Mouse (Mus musculus) adrenal gland, postnatal 25 days (tissue): ENCODE measurements around the gene Itga11. TPM values are rescaled to one million over a fixed set of nuclear protein-coding genes. Genes with fewer than 3 reads are reported as not detected.
"Not testable (repeated sequence)": the region's sequence is repeated elsewhere in the genome, so short reads cannot be mapped to it uniquely, and the experiment has no call there.

Source experiments
- DNase-seq: peaks from one replicate; pipeline ENCODE4 v3.0.0; 2021; ENCODE audit warnings: mixed read lengths
- total RNA-seq: library from RNA; stranded (reverse); gene quantifications from 2 replicates; pipeline ENCODE4 v1.2.3, GENCODE M21; 2021

The Itga11 gene
- total RNA-seq, 1 experiment from 2014 or later: 1.1 TPM

DNA sequence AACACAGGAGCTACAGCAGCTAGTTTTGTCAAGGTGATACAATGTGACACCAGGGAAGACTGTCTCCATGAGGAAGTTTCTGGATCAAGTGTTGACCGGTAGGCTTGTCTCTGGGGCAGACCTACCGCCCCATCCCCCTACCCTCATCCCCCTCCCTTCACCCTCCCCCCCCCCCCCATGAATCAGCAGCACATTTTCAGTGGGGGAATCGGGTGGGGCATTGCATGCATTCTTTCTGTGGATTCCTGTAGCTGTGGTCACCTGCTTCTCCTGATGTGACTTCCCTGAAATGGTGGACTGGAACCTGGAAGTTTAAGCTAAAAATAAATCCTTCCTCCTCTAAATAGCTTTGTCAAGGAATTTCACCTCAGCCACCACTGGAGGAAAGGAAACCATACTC is 141.9 kb downstream of the Itga11 start:
- no peak for DNase-seq

DNA sequence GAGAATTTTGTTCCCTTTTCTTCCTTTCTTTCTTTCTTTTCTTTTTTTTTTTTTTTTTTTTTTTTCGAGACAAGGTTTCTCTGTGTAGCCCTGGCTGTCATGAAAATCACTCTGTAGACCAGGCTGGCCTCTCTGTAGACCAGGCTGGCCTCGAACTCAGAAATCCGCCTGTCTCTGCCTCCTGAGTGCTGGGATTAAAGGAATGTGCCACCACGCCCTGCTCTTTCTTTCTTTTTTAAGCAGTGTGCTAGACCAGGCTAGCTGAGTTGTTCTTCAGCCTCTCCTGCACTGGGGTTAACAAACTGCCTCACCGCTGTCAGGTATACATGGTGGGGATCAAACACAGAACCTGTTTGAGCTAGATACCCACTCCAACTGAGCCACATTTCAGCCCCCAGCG is 142.3 kb downstream of the Itga11 start:
- not testable (repeated sequence) for DNase-seq

DNA sequence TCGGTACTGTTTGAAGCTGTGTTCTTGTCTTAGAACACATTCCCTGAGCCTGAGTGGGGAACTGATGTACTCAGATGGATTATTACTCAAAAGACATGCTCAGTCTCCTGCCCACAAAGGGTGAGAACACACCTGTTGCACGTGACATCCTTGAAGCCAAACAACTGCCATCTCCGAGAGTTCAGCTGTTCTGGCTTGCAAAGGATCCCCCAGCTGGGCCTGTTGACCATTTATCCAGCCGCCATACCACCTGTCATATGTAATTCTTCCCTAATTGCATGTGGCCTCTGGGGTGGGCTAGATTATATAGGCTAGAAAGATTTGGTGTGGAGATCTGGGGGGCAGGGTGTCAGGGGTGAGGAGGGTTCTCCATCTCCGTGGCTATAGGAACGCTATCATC is 143.2 kb downstream of the Itga11 start:
- no peak for DNase-seq

DNA sequence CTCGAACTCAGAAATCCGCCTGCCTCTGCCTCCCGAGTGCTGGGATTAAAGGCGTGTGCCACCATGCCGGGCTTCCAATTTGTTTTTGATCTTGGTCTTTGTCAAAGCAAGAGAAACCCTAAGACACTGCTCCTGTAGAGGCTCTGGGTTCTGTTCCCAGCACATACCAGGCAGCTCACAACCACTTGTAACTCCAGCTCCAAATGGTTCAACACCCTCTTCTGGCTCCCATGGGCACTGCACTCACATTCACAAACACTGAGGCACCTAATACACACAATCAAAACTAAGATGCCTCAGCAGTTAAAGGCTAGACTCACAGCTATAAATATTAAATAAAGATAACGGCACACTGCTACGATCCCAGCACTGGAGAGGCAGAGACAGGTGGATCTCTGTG is 144.2 kb downstream of the Itga11 start:
- DNase-seq: no peak

DNA sequence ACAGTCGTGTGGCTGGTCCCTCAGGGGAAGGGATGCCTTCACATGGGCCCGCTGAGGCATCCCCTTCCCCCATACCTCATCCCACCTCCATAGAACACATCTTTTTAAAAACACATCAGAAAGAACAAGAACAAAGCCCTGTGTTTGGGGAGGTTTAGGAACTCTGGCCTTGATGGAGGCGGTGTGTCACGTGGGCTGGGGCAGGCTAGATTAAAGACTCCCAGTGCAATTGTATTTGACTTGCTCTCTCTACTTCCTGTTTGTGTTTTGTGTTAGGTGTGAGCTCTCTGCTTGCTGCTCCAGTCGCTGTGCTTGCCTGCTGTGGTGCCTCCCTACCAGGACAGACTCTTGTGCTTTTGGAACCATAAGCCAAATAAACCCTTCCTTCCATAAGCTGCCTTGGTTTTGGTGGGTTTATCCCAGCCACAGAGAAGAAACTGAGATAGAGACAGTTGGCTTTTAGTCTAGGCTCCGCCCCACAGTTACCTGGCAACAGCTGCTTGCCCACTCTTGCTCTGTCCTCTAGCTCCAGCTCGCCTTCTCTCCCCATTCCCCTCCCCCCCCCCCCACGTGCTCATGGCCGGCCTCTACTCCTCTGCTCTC is 148.3 kb downstream of the Itga11 start:
- DNase-seq: no peak

DNA sequence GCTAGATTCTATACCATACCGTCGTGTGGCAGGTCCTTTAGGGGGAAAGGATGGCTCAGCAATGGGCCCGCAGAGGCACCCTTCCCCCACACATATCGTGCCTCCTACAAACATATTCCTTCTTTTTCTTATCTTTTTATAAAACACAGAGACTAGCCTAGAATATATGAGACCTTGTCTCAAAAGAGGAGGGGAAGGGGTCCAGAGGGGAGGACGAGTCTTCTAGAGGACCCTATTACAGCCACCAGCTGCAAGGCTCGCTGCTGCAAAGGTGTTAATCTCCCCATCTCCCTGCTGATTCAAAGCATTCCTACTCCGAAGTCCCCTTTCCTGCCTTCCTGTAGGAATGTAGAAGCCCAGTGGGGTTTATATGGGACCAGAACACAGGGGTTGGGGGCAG is 148.8 kb downstream of the Itga11 start:
- DNase-seq: no peak

DNA sequence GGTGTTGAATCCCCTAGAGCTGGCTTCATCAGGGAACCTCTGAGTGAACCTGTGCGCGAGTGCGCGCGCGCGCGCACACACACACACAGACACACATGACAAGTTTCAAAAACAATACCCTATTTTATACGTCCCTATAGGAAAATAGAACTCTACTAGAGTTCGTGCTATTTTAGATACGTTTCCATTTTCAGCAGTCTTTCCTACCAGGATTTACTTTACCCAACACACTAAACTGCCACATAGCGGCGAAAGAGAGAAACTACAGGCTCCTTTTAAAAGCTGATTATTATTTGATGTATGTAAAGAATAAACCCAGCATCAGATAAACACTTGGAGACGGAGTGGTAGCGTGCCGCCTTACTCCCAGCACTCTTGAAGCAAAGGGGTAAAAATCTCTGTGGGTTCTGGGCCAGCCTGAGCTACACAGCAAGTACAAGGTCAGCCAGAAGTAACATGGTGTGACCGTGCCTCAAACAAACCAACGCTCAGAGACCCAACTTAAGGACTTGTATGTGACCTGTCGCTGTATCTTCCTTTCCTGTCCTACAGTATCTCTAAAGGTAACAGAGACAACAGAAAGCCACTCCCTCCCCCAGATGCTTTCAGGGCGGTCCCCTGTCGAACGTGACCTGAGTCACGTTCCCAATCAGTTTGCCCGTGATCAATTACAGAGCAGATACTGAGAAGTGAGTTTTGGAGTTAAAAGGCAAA is 150.5 kb downstream of the Itga11 start:
- no peak for DNase-seq

DNA sequence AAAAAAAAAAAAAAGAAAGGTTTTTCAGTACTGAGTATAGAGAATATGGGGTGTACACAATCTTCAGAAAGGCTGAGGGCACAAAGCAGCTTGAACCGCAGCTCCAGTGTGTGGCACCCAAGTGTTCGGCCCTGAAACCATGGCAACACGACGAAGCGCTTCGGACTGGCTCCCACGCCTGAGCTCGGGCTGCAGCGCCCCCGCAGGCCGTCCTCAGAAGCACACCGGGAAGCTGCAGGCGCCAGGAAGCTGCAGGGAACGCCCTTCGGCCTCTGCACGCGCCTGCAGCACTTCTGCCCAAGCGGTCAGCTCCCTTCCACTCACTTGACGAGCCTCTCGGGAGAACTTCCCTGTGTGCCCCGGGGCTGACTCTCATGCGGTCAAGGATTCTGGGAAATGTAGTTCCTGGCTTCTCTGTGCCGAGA is 151.0 kb downstream of the Itga11 start:
- DNase-seq: peak; percentile 96

DNA sequence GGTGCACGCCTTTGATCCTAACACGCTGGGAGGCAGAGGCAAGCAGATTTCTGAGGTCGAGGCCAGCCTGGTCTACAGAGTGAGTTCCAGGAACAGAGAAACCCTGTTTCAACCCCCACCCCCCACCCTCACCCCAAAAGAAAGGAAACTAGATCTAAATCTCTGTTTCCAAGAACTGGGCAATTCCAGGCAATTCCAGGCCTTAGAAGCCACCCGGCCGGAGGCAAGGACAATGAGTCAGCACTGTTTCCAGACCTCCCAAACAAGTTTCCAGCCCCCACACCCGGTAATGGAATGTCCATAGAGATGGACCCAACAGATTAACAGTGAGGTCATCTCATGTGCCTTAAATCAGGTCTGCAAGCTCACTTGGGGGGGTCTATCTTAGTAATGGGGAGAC is 152.3 kb downstream of the Itga11 start:
- DNase-seq: no peak

Other genes with a start within 250 kb of the Itga11 start
- 16.2 and 20.4 TPM in 2 replicates for gene Coro2b, start 140.8 kb upstream of the Itga11 start, total RNA-seq
- 37.8 and 41.2 TPM in 2 replicates for gene Fem1b, start 134.1 kb downstream of the Itga11 start, total RNA-seq
- 19.3 and 22.9 TPM in 2 replicates for gene Cln6, start 161.0 kb downstream of the Itga11 start, total RNA-seq
- gene Calml4, start 180.3 kb downstream of the Itga11 start, total RNA-seq: 6.2 and 8.3 TPM in 2 replicates